Mouse (Mus musculus): ENCODE results near the gene Tspan15. TPM values are rescaled to one million over a fixed set of nuclear protein-coding genes. Genes with fewer than 3 reads are reported as not detected.

The Tspan15 gene
- total RNA-seq, 2 experiments from 2014 or later = 5.0 to 7.7 TPM

DNA sequence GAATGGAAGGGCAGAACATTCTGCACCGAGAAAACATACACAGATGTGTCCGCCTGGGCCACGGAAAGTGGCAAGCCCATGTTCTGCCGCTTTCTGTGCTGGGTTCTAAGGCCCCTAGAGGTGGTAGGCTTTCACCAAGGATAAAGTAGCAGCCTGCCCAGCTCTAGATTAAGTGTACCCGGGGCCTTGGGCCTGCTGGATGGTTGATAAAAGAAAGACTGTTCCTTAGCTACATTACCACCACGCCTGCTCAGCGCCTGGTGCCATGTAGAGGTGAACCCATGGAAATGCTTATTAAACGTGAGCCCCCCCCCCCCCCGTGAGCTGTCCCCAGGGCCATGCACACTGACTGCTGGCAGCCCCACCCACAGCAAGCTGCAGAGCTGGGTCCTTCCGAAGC, 6.2 kb upstream of the Tspan15 start:
- no peak for DNase-seq (ENCODE audit: extremely low spot score in 1 of 2, low spot score in 2 of 2)
- intact Hi-C loops (cut with DNase I) = no loop called here

- intact Hi-C loops (cut with DNase I) = no loop called here
- no peak for DNase-seq (ENCODE audit: extremely low spot score in 1 of 2, low spot score in 2 of 2)
These were observed 5.1 kb upstream of the Tspan15 start for GRCm38 (mm10) chr10:62236165-62236564.

GRCm38 (mm10) chr10:62231811-62232210, 760 bp upstream of the Tspan15 start:
- no peak for DNase-seq (ENCODE audit: extremely low spot score in 1 of 2, low spot score in 2 of 2)
- intact Hi-C loops (cut with DNase I) = no loop called here

GRCm38 (mm10) chr10:62231395-62231732, 313 bp upstream of the Tspan15 start:
- DNase-seq (ENCODE audit: extremely low spot score in 1 of 2, low spot score in 2 of 2) = no peak
- intact Hi-C loops (cut with DNase I) = no loop called here

GRCm38 (mm10) chr10:62228126-62228525, 2.9 kb downstream of the Tspan15 start:
- intact Hi-C loops (cut with DNase I) = no loop called here

DNA sequence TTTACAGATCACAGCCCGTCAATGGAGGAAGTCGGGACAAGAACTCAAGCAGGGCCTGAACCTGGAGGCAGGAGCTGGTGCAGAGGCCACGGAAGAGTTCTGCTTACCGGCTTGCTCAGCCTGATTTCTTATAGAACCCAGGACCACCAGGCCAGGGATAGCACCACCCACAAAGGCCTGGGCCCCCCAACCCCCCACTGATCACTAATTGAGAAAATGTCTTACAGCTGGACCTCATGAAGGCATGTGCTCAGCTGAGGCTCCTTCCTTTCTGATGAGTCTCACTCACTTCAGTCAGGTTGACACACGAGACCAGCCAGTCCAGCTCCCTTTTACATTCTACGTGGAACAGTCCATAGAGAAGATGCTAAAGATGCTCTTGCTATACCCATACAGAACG, 5.2 kb downstream of the Tspan15 start:
- intact Hi-C loops (cut with DNase I) = no loop called here

More at GRCm38 (mm10) chr10:62228126-62228525, 2.9 kb downstream of the Tspan15 start:
- no peak for DNase-seq (ENCODE audit: extremely low spot score in 1 of 2, low spot score in 2 of 2)

DNA sequence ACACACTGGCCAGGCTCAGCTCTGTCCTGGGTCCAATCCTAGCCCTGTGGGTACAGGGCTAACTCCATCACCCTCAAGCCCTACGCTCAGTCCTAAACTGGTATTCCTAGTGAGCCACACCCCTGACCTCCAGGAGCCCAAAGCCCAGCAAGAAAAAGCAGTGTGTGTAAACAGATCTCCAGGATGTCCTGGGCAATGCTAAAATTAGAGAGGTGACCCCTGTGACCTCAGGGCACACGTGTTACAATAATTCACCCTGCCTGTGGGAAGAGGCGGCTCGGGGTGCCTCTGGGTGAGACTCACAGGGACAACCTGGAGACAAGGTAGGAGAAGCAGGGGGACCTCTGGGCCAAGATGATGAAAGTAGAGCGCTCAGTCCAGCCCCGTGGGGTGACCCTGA, 6.8 kb downstream of the Tspan15 start:
- DNase-seq (ENCODE audit: extremely low spot score in 1 of 2, low spot score in 2 of 2) = no peak

More for the DNA sequence above, 5.2 kb downstream of the Tspan15 start:
- no peak for DNase-seq (ENCODE audit: extremely low spot score in 1 of 2, low spot score in 2 of 2)

GRCm38 (mm10) chr10:62222777-62223176, 8.3 kb downstream of the Tspan15 start:
- no peak for DNase-seq (ENCODE audit: extremely low spot score in 1 of 2, low spot score in 2 of 2)
- intact Hi-C loops (cut with DNase I) = no loop called here

More for the DNA sequence above, 6.8 kb downstream of the Tspan15 start:
- intact Hi-C loops (cut with DNase I) = no loop called here

DNA sequence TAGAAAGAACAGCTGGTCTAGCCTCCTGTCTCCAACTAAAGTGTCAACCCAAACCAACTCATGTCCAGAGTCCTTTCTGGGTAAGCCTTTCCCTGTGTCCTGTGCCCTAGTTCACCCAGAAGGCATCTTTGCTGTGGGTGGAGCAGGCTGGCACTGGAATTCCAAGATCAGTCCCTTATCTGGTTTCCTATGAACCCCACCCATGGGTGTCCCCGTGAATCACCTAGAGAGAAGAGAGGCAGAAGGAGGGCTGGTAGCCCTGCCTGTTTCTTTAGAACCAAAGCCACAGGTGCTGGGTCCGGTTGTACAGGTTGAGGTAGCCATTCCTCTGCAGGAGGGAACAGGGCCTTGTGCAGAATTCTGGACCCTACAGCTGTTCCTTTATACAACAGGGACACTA, 9.4 kb downstream of the Tspan15 start:
- DNase-seq (ENCODE audit: extremely low spot score in 1 of 2, low spot score in 2 of 2) = no peak
- intact Hi-C loops (cut with DNase I) = no loop called here

DNA sequence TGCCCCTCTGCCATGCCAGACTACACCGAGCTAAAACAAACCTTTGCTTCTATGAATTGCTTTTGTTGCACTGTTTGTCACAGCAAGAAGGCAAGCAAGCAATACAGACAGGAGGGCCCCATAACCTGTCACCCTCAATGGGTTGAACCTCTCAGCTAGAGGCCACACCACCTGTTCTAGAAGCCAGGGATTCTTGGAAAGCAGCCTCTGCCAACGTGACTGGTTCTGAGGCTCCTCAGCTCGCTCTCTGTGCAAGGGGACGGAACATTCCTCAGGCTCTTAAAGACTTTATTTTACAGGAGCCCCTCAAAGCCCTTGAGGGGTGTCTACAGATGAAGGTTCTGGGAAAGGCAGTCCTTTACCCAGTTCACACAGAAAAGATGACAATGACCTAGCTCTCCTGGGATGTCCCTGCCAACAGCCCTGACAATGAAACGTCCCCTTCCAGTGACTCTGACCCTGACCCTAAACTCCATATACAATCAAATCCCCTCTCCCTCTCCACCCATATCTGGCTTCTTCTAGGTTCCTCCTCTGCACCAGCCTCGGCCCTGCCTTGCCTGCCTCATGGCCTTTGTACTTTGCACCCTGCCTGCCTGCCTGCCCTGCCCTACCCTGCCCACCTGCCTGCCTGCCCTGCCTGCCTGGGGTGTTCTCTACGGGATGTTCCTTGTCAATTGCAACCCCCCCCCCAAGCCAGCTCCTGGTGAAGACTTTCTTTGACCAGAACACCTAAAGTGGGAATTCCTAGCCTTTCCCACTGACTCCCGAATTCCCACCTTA, 10.1 kb downstream of the Tspan15 start:
- intact Hi-C loops (cut with DNase I) = no loop called here
- no peak for DNase-seq (ENCODE audit: extremely low spot score in 1 of 2, low spot score in 2 of 2)

DNA sequence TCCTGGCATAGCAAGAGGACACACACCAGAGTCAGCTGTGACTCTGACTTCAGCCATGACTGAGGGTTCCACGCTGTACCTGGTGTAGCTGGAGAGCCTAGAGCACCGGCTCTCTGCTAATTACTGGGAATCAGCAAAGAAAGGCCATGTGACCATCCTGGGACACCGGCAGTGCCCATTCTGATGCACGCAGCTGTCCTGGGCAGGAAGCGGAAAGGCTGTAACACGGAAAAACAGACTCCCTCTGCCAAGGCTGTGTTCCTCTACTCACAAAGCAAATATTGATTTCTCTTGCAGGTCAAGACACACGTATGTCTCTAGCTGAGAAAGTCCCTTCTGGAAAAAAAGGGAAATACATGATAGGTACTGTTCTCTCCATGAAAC, 12.3 kb downstream of the Tspan15 start:
- DNase-seq (ENCODE audit: extremely low spot score in 1 of 2, low spot score in 2 of 2) = no peak
- intact Hi-C loops (cut with DNase I) = no loop called here

DNA sequence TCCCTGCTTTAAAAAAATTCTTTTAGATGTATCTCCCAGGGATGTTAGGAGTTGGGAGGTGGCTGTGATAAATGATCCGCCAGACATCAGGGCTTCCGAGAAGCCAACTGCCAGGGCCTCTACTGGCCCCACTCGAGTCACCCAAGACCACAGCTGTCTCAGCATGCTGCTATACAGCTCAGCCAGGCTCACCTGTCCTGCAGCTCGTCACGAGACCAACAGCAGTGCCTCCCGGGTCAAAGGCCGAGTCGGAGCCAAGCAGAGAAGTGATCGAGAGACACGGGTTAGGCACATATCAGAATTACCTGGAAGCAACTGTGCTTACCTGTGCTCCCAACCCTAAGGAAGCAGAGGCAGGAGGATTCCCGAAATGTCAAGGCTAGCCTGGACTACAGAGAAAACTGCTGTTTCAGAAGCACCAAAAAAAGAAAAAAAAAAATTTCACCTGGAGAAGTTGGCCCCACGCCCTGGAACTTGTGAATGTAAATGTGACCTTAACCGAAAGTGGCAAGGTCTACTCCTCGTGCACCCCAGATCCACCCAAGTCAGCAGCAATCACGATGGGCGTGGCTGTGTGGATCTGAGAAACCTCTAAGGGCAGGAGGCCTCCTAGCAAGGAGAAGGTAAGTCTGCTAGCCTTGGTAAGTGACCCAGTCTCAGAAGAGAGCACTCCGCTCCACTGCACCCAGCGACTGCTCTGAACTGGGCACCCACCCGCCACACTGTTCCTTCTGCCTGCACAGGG, 12.8 kb downstream of the Tspan15 start:
- no peak for DNase-seq (ENCODE audit: extremely low spot score in 1 of 2, low spot score in 2 of 2)
- intact Hi-C loops (cut with DNase I) = no loop called here

- intact Hi-C loops (cut with DNase I) = no loop called here
These were observed 13.9 kb downstream of the Tspan15 start for GRCm38 (mm10) chr10:62217196-62217595.

GRCm38 (mm10) chr10:62216595-62216994, 14.5 kb downstream of the Tspan15 start:
- intact Hi-C loops (cut with DNase I) = no loop called here
- DNase-seq (ENCODE audit: extremely low spot score in 1 of 2, low spot score in 2 of 2) = peak in 1 of 2 experiments; percentile 73

More at GRCm38 (mm10) chr10:62217196-62217595, 13.9 kb downstream of the Tspan15 start:
- DNase-seq (ENCODE audit: extremely low spot score in 1 of 2, low spot score in 2 of 2) = peak in 1 of 2 experiments; percentile 73

GRCm38 (mm10) chr10:62215633-62216032, 15.4 kb downstream of the Tspan15 start:
- intact Hi-C loops (cut with DNase I) = no loop called here
- DNase-seq (ENCODE audit: extremely low spot score in 1 of 2, low spot score in 2 of 2) = no peak

- no peak for DNase-seq (ENCODE audit: extremely low spot score in 1 of 2, low spot score in 2 of 2)
- intact Hi-C loops (cut with DNase I) = no loop called here
These were observed 15.9 kb downstream of the Tspan15 start for GRCm38 (mm10) chr10:62215169-62215616.

DNA sequence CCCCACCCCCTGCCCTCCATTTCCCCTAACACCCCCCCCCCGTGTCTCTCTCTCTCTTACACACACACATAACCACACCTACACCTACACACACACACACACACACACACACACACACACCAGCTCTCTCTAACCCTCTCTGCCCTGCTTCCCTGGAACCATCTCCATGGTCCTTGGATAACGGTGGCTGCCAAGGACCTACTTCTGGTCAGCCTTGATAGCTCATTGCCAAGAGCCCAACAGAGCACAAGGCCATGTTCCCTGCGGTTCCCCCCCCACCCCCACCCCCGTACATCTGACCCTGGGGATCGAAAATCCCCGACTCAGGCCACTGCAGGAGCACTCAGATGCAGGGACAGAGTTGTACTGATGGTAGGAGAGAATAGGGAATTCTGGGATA, 19.7 kb downstream of the Tspan15 start:
- DNase-seq (ENCODE audit: extremely low spot score in 1 of 2, low spot score in 2 of 2) = no peak
- intact Hi-C loops (cut with DNase I) = no loop called here

GRCm38 (mm10) chr10:62208241-62208896, 22.7 kb downstream of the Tspan15 start:
- intact Hi-C loops (cut with DNase I) = no loop called here
- no peak for DNase-seq (ENCODE audit: extremely low spot score in 1 of 2, low spot score in 2 of 2)

DNA sequence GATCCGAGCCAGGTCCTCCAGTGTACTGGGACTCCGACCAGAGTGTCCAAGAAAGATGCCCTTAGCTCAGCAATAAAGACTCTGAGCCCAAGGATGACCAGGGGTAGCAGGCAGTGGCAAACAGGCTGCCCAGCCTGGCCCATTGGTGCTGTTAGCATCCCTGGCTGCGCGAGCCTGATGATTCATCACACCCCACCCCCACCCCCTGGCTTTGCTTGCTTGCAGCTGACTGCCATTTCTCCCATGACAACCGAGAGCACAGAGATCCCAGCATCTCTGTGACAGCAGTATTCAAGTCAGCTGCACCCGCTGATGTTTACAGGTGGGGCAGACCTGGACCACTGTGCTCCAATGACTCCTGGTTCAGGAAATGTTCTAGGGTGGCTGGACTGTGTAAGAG, 28.5 kb downstream of the Tspan15 start:
- intact Hi-C loops (cut with DNase I) = no loop called here
- peak in 1 of 2 experiments; percentile 45 for DNase-seq (ENCODE audit: extremely low spot score in 1 of 2, low spot score in 2 of 2)

- intact Hi-C loops (cut with DNase I) = no loop called here
- no peak for DNase-seq (ENCODE audit: extremely low spot score in 1 of 2, low spot score in 2 of 2)
These were observed 32.2 kb downstream of the Tspan15 start for GRCm38 (mm10) chr10:62198891-62199290.
